Mouse (Mus musculus) CD4-positive naive resting alpha-beta T cell, adult 57 days (primary cell): ENCODE results near the gene Il5. TPM values are rescaled to one million over a fixed set of nuclear protein-coding genes. Genes with fewer than 3 reads are reported as not detected.

Experiments used
- total RNA-seq: library from RNA; stranded (reverse); gene quantifications from one replicate; pipeline ENCODE4 v1.2.4, GENCODE M21; 2023

Gene Il5
- total RNA-seq, result not detected

GRCm38 (mm10) chr11:53720715-53721114 is at the start of gene Il5:
Gene Il5, plus strand, starts transcription at chr11:53720794.

GRCm38 (mm10) chr11:53706934-53707717 is 13.5 kb upstream of the Il5 start, which contains the start of gene Rad50:
Gene Rad50, minus strand, starts transcription at chr11:53707319.

DNA sequence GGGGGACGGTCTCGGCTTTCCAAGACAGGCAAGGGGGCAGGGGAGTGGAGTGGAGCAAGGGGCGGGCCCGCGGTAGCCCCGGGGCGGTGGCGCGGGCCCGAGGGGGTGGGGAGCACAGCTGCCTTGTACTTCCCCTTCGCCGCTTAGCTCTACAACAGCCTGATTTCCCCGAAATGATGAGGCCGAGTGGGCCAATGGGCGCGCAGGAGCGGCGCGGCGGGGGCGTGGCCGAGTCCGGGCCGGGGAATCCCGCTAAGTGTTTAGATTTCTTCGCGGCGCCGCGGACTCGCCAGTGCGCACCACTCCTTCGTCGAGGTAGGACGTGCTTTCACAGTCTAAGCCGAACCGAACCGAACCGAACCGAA is 49.1 kb downstream of the Il5 start, which contains the start of gene Irf1:
Irf1 (plus strand) TSS at position 255 of the 365 bp plus-strand sequence.

DNA sequence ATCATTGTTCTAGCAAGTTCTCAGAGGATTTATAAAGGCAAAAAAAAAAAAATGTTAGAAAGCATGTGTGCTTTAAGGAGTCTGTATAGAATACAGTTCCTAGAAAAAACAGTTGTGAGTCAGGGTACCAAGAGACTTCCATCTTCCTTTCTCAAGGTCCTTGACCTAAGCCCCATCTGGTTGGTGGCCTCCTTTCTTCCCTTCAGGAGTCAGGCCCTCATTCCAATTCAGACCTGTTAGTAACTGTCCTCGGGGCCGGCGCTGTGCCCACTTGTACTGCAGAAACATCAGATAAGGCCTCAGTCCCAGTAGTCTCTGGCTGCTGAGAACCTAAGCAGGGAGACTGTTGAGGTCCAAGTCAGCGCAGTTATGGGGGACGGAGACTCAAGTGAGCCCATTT is 52.5 kb downstream of the Il5 start, which contains the start of gene Gm17334:
Gm17334 (minus strand) TSS at position 101 of the 400 bp plus-strand sequence.

Other genes with a start within 250 kb of the Il5 start
- not detected for gene Gm9945, start 240.6 kb upstream of the Il5 start, total RNA-seq
- gene Sowaha, start 240.5 kb upstream of the Il5 start, total RNA-seq, result not detected
- gene Sept8, start 201.5 kb upstream of the Il5 start, total RNA-seq, result 1.2 TPM
- 8.2 TPM for gene Kif3a, start 153.4 kb upstream of the Il5 start, total RNA-seq
- gene Il4, start 102.1 kb upstream of the Il5 start, total RNA-seq, result not detected
- not detected for gene Il13, start 86.1 kb upstream of the Il5 start, total RNA-seq
- gene Rad50, start 13.5 kb upstream of the Il5 start, total RNA-seq, result 22.8 TPM
- 380 TPM for gene Irf1, start 49.2 kb downstream of the Il5 start, total RNA-seq
- gene Gm17334, start 52.4 kb downstream of the Il5 start, total RNA-seq, result 0.89 TPM
- 13.7 TPM for gene Gm12216, start 138.5 kb downstream of the Il5 start, total RNA-seq
- 15.2 TPM for gene Slc22a5, start 170.9 kb downstream of the Il5 start, total RNA-seq